Mouse (Mus musculus): ENCODE measurements around the gene Ripk1. TPM values are rescaled to one million over a fixed set of nuclear protein-coding genes. Genes with fewer than 3 reads are reported as not detected.

Ripk1 gene
- polyA plus RNA-seq, 1 experiment from 2014 or later, result 12.7 TPM

DNA sequence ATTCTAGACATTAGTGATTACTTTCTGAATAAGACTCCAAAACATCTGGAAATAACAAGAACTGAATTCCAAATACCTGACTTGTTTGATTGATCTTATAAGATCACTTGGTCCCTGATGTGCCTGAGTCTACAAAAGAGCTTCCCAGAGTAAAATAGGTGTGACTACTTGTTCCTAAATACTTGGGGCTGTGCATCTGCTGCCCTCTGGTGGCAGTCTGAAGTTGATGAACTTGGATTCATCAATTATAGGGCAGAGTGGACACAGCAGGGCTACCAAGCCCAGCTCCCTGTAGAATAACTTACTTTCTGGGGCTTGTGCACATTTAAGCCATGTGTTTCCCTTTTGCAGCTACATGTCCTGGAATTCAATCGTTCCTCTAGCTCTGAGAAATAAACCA, 7.0 kb upstream of the Ripk1 start:
- no peak overlapping the region for H3K4me3 ChIP-seq (replicated peaks)
- no peak for ATAC-seq (ENCODE audit: insufficient number of reproducible peaks, insufficient read depth, low FRiP score, low TSS enrichment, low read depth)
- H3K4me2 ChIP-seq, result no peak overlapping the region
- no peaks in the 10 kb centered on the region for H3K4me1 ChIP-seq (replicated peaks)
- H3K27ac ChIP-seq, result no peak overlapping the region
- no peaks in the 10 kb centered on the region for H3K36me3 ChIP-seq
- H3K9ac ChIP-seq (replicated peaks), result no peak overlapping the region
- no peaks in the 10 kb centered on the region for H3K27me3 ChIP-seq
- H3K9me3 ChIP-seq, result no peaks in the 10 kb centered on the region
- 41% methylated on average over 1 of the region's 1 CpGs for WGBS

DNA sequence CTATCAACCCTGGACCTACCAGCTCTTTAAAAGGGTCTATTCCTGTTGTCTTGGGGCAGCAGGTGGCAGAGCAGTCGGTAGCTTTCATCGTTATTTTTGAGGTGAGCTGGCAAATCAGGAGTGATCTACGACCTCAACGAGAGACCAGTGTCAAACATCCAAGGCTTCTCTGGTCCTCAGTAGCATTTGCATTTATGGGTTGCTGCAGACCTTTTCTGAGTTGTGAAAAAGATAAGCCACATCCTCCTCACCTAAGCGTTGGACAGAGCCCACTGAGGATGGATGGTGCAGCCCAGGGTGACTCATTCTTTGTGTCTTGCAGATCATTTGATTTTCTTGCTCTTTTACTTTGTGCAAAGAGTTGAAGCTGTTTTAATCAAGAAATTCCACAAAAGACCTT, 895 bp downstream of the Ripk1 start:
- no peaks in the 10 kb centered on the region for H3K36me3 ChIP-seq
- peak overlapping the region; percentile 81 for H3K4me2 ChIP-seq
- H3K27ac ChIP-seq, result no peak overlapping the region
- peak overlapping the region; percentile 50 for H3K9ac ChIP-seq (replicated peaks)
- H3K27me3 ChIP-seq, result no peaks in the 10 kb centered on the region
- H3K4me1 ChIP-seq (replicated peaks), result peaks cover 5% of the 10 kb centered on the region; the same call in 1 of the 2 replicates
- no peak for ATAC-seq (ENCODE audit: insufficient number of reproducible peaks, insufficient read depth, low FRiP score, low TSS enrichment, low read depth)
- peak overlapping the region; percentile 97 for H3K4me3 ChIP-seq (replicated peaks)
- H3K9me3 ChIP-seq, result no peaks in the 10 kb centered on the region
- WGBS, result 8% methylated on average over 5 of the region's 5 CpGs

DNA sequence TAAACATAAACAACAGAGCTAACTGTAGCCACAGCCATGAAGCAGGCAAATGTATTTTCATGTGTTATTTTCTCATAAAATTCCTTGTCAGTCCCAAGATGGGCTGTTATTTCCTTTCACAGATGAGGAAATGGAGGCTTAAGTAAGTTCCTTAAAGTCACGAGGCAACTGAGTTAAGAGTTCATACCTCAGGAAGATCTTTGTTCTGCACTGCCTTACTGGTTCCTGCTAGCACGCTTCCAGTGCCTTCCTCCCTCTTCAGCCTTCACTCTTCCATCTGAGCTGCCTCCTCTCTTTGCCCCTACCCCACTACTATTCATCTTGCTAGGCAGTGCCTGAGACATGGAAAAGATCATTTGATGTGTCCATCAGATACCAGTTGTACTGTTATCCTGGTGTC, 5.1 kb downstream of the Ripk1 start:
- H3K27ac ChIP-seq, result no peak overlapping the region
- peaks cover 5% of the 10 kb centered on the region; the same call in 1 of the 2 replicates for H3K4me1 ChIP-seq (replicated peaks)
- H3K36me3 ChIP-seq, result peaks cover 14% of the 10 kb centered on the region
- WGBS, result 69% methylated on average over 2 of the region's 2 CpGs
- H3K9ac ChIP-seq (replicated peaks), result no peak overlapping the region
- H3K4me2 ChIP-seq, result no peak overlapping the region
- no peak overlapping the region for H3K4me3 ChIP-seq (replicated peaks)
- H3K27me3 ChIP-seq, result no peaks in the 10 kb centered on the region
- ATAC-seq (ENCODE audit: insufficient number of reproducible peaks, insufficient read depth, low FRiP score, low TSS enrichment, low read depth), result no peak
- H3K9me3 ChIP-seq, result no peaks in the 10 kb centered on the region

DNA sequence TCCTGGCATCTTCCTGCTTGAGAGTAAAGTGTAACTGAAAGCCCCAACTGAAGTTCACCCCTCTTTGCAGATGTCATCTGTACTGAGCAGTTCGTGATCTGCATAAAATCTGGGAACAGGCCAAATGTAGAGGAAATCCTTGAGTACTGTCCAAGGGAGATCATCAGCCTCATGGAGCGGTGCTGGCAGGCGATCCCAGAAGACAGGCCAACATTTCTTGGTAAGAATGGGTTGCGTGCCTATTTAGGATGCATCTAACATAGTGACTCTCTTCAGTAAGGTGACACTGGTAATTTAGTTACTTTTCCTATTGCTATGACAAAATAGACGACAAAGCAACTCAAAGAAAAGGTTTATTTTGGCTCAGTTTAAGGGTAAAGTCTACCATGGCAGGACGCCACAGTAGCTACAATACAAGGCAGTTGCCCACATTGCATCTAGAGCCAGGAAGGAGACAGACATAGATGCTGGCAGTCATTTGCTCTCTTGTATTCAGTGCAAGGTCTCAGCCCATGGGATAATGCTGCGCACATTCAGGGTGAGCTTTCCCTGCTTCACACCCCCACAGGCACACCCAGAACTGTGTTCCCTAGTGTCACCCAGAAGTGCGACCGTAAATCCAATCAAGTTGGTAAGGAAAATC, 14.9 kb downstream of the Ripk1 start:
- Histone ChIP-seq H3K4me1 (replicated peaks) (no peaks in the 10 kb centered on the region), H3K9me3 (no peaks in the 10 kb centered on the region), H3K4me3 (replicated peaks) (no peak overlapping the region), H3K36me3 (peaks cover 75% of the 10 kb centered on the region), H3K27ac (no peak overlapping the region), H3K27me3 (no peaks in the 10 kb centered on the region), H3K4me2 (no peak overlapping the region), H3K9ac (replicated peaks) (no peak overlapping the region)
- no peak for ATAC-seq (ENCODE audit: insufficient number of reproducible peaks, insufficient read depth, low FRiP score, low TSS enrichment, low read depth)
- WGBS, result 94% methylated on average over 9 of the region's 9 CpGs

DNA sequence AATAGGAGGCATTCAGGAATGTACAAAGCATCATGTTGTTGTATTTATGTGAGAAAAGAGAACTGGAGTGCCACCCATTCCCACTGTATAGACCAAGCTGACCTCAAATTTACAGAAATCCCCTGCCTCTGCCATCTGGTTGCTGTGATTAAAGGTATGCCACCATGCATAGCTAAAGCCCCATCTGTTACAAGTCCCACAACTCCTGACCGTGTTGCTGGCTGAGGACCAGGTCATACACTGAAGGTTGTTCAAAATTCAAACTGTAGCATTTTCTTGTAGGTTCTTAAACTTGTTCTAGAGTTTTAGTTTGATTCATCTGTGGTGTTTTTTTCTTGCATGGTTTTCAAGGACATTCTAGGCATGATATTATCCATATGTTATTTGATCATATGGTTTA, 16.4 kb downstream of the Ripk1 start:
- H3K9me3 ChIP-seq, result no peaks in the 10 kb centered on the region
- no peaks in the 10 kb centered on the region for H3K27me3 ChIP-seq
- no peak overlapping the region for H3K4me2 ChIP-seq
- H3K27ac ChIP-seq, result no peak overlapping the region
- H3K4me1 ChIP-seq (replicated peaks), result no peaks in the 10 kb centered on the region
- H3K36me3 ChIP-seq, result peaks cover 79% of the 10 kb centered on the region
- 85% methylated on average over 1 of the region's 1 CpGs for WGBS
- no peak overlapping the region for H3K4me3 ChIP-seq (replicated peaks)
- no peak overlapping the region for H3K9ac ChIP-seq (replicated peaks)
- ATAC-seq (ENCODE audit: insufficient number of reproducible peaks, insufficient read depth, low FRiP score, low TSS enrichment, low read depth), result no peak

DNA sequence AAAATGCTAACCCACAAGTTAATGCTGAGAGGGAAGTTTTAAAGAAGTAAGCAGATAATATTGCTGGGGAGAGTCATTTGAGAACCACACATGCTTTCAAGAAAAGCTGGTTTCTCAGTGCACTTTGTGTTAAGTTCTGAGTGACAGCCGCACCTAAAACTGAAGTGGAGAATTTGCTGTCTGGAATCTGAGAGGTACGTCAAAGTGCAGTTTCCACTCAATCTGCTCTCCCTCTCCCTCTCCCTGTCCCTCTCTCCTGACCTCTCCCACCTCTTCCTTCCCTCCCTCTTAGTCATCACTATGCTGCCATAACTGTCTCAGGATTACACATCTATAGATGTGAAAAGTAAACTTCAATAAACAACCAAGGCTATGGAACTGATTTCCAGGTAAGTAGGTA, 19.8 kb downstream of the Ripk1 start:
- Histone ChIP-seq H3K9me3 (no peaks in the 10 kb centered on the region), H3K9ac (replicated peaks) (no peak overlapping the region), H3K27me3 (no peaks in the 10 kb centered on the region), H3K4me1 (replicated peaks) (no peaks in the 10 kb centered on the region), H3K4me3 (replicated peaks) (no peak overlapping the region), H3K27ac (no peak overlapping the region), H3K36me3 (peaks cover 55% of the 10 kb centered on the region), H3K4me2 (no peak overlapping the region)
- WGBS, result 93% methylated on average over 2 of the region's 2 CpGs
- ATAC-seq (ENCODE audit: insufficient number of reproducible peaks, insufficient read depth, low FRiP score, low TSS enrichment, low read depth), result no peak

DNA sequence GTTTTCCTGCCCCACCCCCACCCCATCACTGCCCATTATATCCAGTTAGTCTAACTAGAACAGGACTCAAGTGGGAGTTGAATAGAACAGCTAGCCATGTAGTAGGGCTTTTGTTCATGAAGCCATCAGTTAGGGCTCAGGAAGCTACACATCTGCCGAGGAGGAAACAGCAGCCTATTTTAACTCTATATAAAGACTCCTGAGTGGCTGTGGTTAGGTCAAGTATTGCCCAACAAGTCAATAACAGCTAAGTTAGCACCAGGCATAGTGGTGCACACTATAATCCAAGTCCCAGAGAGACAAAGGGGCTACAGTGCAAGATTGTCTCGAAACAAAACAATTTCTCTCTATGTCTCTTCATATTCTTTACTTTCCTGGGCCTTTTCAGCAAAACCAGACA, 29.9 kb downstream of the Ripk1 start:
- no peak overlapping the region for H3K4me3 ChIP-seq (replicated peaks)
- H3K9me3 ChIP-seq, result no peaks in the 10 kb centered on the region
- H3K27ac ChIP-seq, result no peak overlapping the region
- no peak overlapping the region for H3K4me2 ChIP-seq
- H3K9ac ChIP-seq (replicated peaks), result no peak overlapping the region
- no peaks in the 10 kb centered on the region for H3K27me3 ChIP-seq
- peaks cover 52% of the 10 kb centered on the region for H3K36me3 ChIP-seq
- ATAC-seq (ENCODE audit: insufficient number of reproducible peaks, insufficient read depth, low FRiP score, low TSS enrichment, low read depth), result no peak
- 93% methylated on average over 2 of the region's 2 CpGs for WGBS
- H3K4me1 ChIP-seq (replicated peaks), result peaks cover under 1% of the 10 kb centered on the region; the same call in 1 of the 2 replicates

DNA sequence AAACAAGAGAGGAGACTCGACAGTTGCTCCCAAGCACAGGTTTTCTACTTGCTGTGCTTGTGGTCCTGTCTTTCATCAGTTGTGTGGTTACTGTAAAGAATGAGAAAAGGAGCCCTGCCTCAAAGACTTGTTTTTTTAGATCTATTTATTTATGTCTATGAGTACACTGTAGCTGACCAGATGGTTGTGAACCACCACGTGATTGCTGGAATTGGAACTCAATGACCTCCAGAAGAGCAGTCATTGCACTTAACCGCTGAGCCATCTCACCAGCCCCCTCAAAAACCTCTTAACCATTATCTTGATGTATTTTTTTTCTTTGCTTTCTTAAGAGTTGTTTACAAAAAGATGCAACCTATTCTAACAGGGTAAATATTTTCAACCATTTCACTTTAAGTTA, 33.3 kb downstream of the Ripk1 start:
- H3K36me3 ChIP-seq, result peaks cover 26% of the 10 kb centered on the region; the same call in 1 of the 2 replicates
- H3K27me3 ChIP-seq, result no peaks in the 10 kb centered on the region
- WGBS, result 87% methylated on average over 3 of the region's 3 CpGs
- H3K9ac ChIP-seq (replicated peaks), result no peak overlapping the region
- ATAC-seq (ENCODE audit: insufficient number of reproducible peaks, insufficient read depth, low FRiP score, low TSS enrichment, low read depth), result no peak
- H3K4me2 ChIP-seq, result no peak overlapping the region
- no peaks in the 10 kb centered on the region for H3K9me3 ChIP-seq
- H3K4me1 ChIP-seq (replicated peaks), result peaks cover 11% of the 10 kb centered on the region
- H3K4me3 ChIP-seq (replicated peaks), result no peak overlapping the region
- H3K27ac ChIP-seq, result no peak overlapping the region

DNA sequence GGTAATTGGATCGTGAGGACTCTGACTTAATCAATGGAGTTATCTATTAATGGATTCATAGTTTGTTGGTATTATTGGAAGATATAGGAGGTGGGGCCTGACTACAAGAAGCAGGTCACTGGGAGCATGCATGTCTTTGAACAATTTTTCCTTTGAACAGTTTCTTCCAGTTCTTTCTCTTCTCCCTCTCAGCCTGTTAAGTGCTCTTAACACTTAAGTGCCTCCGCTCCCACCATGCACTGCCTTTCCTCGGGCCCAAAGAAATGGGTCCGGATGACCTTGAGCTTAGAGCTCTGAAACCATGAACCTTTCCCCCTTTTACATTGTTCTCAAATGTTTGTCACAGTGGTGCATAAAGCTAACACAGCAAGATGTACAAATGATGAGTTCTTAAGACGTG, 34.6 kb downstream of the Ripk1 start:
- Histone ChIP-seq H3K27me3 (no peaks in the 10 kb centered on the region), H3K9ac (replicated peaks) (no peak overlapping the region), H3K4me3 (replicated peaks) (no peak overlapping the region), H3K4me1 (replicated peaks) (peaks cover 11% of the 10 kb centered on the region), H3K9me3 (no peaks in the 10 kb centered on the region), H3K4me2 (0 out of 2 replicates have a peak overlapping the region, but pooled peaks have one; percentile 72), H3K27ac (no peak overlapping the region; the same call in 1 of the 2 replicates), H3K36me3 (peaks cover 15% of the 10 kb centered on the region; the same call in 1 of the 2 replicates)
- ATAC-seq (ENCODE audit: insufficient number of reproducible peaks, insufficient read depth, low FRiP score, low TSS enrichment, low read depth), result no peak
- 84% methylated on average over 5 of the region's 5 CpGs for WGBS

DNA sequence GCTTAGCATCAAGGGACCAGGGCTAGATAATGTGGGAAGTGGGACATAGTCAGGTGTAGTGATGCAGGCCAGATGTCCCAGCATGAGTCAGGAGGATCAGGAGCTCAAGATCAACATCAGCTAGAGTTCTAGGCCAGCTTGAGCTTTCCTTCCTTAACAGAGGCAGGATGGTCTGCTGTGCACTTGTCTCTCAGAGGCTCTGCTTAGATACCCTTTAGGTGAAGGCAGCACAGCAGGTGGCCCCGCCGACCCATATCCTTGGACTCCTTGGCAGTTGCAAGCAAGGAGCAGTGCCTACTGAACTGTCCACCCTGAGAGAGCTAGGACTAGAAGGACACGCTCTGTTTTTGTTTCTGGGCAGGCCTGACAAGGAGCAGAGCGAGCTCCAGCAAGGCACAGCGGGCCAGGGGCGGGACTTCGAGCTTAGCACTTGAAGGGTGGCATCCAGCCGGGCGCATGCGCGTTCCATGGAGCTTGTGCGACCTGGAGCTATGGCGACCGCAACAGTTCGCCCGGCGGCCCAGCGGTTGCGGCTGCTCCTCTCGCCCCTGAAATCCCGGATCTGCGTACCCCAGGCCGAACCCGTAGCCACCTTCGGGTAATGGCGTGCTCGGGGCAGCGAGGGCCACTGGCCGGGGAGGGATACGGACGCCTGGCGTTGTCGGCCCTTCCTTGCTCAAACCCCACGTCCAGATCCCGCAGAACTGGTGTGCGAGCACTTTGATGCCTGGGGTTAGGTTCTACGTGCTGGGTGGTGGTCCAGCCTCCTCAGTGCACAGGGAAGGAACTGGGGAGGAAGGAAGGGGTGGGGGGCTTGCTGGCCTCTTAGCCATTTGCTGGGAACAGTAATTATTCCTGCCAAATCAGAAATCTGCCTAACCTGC, 35.3 kb downstream of the Ripk1 start, which contains the start of gene Bphl:
TSS of gene Bphl (plus strand) at position 426 of the 884 bp plus-strand sequence.
- WGBS, result 1% methylated on average over 37 of the region's 37 CpGs
- Histone ChIP-seq H3K36me3 (peaks cover 14% of the 10 kb centered on the region; the same call in 1 of the 2 replicates), H3K4me3 (replicated peaks) (peak within 1 kb of the TSS; percentile 71), H3K27me3 (no peaks in the 10 kb centered on the region), H3K9ac (replicated peaks) (peak within 1 kb of the TSS; percentile 90), H3K27ac (peak within 1 kb of the TSS; percentile 86), H3K4me1 (replicated peaks) (peaks cover 11% of the 10 kb centered on the region), H3K9me3 (no peaks in the 10 kb centered on the region), H3K4me2 (peak within 1 kb of the TSS; percentile 72)
- ATAC-seq (ENCODE audit: insufficient number of reproducible peaks, insufficient read depth, low FRiP score, low TSS enrichment, low read depth), result peak; percentile 81

DNA sequence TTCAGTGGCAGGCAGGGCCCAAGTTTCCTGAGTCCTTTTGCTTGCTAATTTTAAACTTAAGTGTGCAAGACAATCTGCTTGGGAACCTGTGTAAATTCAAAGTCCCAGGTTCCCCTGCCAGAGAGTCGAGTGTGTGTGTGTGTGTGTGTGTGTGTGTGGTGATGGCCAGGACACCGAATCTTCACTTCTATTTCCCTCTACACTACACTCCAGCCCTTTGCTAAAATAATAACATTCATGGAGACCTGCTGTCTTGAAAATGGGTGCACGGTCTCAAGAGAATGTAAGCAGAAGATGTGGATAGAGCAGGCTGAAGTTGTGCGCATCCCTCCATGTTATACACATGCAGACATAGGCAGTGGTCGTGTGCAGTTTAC, 35.9 kb downstream of the Ripk1 start:
- Histone ChIP-seq H3K9me3 (no peaks in the 10 kb centered on the region), H3K27me3 (no peaks in the 10 kb centered on the region), H3K36me3 (peaks cover 8% of the 10 kb centered on the region; the same call in 1 of the 2 replicates), H3K4me1 (replicated peaks) (peaks cover 11% of the 10 kb centered on the region), H3K27ac (peak overlapping the region; percentile 86), H3K9ac (replicated peaks) (peak overlapping the region; percentile 90), H3K4me2 (peak overlapping the region; percentile 72), H3K4me3 (replicated peaks) (peak overlapping the region; percentile 71)
- 47% methylated on average over 5 of the region's 5 CpGs for WGBS
- ATAC-seq (ENCODE audit: insufficient number of reproducible peaks, insufficient read depth, low FRiP score, low TSS enrichment, low read depth), result no peak
